Mouse (Mus musculus): ENCODE results near the gene Abcc3. TPM values are rescaled to one million over a fixed set of nuclear protein-coding genes. Genes with fewer than 3 reads are reported as not detected.
"Not testable (repeated sequence)": the region's sequence is repeated elsewhere in the genome, so short reads cannot be mapped to it uniquely, and the experiment has no call there.

Abcc3 gene
- polyA plus RNA-seq, 3 experiments from 2014 or later, result 0.70 to 4.0 (median 1.9) TPM

DNA sequence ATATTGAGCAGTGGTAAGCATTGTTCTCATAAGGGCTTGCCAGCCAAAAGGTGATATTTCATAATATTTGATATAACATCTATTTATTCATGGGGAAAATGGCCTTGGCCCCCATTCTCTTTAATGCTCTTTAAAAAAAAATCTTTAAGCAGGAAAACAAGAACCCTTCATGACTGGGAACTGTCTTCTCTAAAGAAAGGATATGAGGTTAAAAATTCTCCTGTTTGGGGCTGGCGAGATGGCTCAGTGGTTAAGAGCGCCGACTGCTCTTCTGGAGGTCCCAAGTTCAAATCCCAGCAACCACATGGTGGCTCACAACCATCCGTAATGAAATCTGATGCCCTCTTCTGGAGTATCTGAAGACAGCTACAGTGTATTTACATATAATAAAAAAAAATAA is 9.2 kb upstream of the Abcc3 start:
- ATAC-seq, result not testable (repeated sequence)

GRCm38 (mm10) chr11:94400996-94401395 is 8.2 kb upstream of the Abcc3 start:
- ATAC-seq, result no peak

DNA sequence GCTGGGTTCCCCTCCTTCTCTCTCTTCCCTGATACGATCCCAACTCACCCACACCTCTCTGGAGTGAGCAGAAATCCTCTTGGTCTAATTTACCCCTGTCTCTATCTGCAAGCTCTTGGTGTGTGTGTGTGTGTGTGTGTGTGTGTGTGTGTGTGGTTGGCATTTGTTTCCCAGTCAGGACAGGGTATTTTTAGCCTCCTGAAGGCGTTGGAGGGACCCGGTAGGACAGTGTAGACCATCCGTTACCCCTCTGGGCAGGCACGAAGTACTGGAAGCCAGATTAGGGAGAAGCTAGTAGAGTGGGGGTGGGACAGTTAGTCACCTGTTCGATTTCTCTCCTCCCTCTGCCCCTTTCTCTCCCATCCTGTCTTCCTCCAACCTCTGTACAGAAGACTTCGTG is 1.3 kb upstream of the Abcc3 start:
- no peak for ATAC-seq

DNA sequence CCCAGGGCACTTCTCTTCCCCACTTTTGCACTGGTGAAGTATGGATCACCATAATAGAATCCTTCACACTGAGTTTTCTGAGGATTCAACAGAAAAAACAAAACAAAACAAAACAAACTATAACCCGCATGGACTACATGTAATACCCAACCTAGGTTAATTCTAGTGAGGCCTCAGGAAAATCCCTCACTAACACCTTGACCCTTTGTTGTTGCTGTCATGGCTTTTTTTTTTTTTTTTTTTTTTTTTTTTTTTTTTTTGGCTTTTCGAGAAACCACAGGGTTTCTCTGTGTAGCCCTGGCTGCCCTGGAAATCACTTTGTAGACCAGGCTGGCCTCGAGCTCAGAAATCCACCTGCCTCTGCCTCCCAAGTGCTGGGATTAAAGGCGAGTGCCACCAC is 693 bp upstream of the Abcc3 start:
- ATAC-seq, result not testable (repeated sequence)

- no peak for ATAC-seq
These were observed 1.1 kb downstream of the Abcc3 start for GRCm38 (mm10) chr11:94391661-94392060.

- no peak for ATAC-seq
These were observed 2.0 kb downstream of the Abcc3 start for GRCm38 (mm10) chr11:94390825-94391224.

DNA sequence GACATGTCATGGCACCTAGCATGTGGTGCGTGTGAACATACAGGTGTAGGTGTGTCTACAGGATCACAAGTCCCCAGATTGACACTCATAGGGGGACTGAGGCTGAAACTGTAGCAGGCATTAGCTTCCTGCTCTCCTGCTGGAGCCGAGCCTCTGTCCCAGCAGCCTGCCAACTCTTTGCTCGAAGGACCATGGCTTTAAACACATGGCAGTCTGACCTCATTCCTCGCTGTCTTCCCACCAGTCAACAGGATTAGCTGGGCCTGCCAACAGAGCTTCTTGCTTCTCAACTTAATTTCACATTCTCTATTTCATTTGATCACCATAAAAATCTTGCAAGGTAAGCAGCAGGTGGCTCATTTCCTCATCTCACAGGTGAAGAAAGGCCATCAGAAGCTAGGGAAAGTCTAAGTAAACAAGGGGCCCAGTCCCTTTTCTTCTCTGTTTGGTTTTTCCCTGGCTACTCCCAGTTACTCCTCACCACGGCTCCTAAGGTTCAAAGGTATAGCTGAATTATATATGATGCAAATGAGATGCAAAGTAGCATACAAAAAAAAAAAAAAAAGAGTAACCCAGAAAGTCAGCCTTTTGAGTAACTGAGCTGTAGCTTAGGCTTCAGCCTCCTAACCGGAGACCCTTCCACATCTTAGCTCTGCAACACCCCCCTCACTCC is 2.9 kb downstream of the Abcc3 start:
- no peak for ATAC-seq

DNA sequence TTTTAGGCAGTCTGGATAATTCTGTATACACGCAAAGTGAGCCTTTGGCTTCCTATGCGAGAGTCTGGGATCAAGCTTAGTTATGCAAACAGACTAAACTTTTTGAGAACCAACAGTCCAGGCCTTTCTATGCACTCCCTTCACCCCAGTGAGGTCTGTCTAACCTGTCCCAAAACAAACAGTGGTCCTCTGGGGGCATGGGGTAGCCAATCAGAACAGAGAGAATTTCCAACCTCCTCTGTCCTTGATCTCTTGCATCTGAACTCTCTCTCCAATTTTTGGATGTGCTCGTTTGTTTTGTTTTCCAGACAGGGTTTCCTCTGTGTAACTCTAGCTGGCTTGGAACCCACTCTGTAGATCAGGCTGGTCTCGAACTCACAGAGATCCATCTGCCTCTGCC is 3.8 kb downstream of the Abcc3 start:
- ATAC-seq, result no peak

DNA sequence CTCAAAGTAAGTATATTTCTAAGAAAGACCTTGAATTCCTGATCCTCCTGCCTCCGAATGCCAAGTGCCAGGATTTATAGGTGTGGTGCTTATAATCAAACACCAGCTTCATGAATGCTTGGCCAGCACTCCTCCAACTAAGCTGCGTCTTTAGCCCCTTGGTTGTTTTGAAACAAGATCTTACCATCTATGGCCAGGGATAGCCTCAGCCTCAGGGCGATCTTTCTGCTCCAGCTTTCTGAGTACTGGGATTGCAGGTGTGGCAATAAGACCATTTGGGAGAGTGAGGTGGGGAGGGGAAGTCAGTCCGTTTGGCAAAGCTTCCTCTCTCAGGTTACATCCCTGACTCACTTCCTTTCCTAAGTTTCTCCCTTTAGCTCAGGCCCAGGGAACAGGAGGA is 5.0 kb downstream of the Abcc3 start:
- no peak for ATAC-seq

DNA sequence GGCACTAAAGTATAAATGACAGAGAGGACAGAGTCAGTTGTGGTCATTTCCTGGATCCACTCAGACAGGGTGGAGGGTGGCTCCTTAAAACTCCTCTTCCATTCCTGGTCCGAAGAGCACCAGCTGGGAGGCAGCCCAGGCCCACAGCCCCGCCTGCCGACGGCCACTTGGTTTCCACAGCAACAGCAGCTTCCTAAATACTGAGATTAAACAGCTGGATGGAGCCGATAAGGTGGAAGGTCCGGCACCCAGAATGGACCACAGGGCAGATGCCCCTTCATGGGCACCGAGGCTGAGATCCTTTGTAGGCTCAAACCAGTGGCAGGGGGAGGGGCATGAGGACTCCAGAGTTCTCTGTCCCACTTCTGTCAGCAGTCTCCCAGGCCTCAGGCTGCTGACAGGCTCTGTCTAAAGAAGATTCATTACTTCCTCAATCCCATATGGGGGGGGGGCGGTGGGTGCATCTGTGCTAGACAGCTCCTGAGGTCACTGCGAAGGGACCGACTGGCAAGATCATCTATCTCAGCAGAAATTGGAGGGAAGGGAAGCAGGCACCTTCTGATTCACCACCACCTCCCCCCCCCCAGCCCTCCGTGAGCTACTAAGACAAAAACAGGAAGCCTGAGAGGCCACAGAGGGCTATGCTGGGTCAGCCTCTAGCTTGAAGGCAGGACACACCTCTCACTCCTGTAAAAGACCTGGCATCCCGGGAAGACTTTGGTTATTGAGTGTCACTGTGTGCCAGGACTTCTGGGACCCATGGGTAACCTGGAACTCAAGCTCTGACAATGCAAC is 6.6 kb downstream of the Abcc3 start:
- peak; percentile 78 for ATAC-seq

DNA sequence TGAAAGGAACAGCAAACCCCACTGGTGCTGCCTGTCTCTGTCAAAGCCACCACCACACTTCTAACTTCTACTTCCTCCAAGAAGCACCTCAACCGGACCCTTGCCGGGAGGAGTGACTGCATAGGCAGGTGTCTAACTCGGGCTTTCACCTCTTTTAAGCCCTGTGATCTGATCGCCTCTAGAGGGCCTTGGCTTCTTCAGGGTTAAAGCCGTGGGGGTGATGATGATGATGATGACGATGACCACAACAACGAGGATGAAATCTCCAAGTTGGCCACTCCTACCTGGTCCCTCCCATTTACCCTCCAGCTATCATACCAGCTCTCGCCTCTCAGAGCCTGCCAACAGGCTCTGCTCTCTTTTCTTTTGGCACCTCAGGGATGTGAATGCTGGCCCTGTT is 13.1 kb downstream of the Abcc3 start:
- no peak for ATAC-seq

- ATAC-seq, result no peak
These were observed 13.7 kb downstream of the Abcc3 start for GRCm38 (mm10) chr11:94379061-94379460.

DNA sequence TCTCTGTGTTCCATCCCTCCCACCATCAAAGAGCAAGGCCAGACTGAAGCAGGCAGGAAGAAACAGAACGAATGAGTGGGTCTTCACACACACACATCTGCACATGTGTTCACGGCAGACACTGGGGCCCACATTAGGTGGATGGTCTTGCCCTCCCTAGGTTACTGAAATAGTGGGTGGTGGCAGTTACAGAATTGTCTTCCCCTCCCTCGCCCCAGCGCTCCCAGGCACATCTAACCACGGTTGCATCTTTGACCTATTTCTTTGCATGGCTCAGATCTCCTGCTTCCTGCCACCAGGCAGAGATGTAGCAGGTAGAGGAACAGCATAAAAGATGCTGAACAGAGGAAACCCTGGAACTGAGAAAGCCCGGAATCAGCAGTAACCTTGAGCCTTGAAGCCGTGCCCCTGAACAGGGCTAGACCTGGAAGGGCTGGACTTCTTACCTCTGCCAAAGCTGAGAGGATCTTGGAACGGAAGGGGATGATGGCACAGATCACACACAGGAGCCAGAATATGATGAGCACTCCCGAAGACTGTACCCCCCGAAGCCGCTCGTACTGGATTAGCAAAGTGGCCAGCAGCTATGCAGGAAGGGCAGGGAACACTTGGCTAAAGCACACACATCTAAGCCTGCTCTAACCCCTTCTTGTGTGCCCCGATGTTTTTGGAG is 18.4 kb downstream of the Abcc3 start:
- ATAC-seq, result peak; percentile 39

DNA sequence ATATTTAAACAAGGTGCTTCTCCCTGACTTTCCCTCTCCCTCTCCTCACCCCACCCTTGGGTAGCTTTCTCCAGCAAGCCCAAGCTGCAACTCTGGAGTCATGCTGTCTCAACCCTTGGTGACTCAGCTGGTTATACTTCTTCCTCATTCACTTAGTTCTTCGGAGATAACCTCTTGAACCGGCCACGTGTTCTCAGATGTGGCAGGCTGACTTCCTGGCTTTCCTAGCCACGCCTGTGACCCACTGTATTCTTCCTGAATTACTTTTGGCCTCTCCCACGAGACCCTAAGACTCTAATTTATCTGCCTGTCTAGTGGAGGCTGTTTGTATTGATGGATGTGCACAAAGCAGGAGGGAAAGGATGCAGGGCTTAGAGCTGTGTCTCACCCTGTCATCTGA is 22.0 kb downstream of the Abcc3 start:
- ATAC-seq, result peak; percentile 51

DNA sequence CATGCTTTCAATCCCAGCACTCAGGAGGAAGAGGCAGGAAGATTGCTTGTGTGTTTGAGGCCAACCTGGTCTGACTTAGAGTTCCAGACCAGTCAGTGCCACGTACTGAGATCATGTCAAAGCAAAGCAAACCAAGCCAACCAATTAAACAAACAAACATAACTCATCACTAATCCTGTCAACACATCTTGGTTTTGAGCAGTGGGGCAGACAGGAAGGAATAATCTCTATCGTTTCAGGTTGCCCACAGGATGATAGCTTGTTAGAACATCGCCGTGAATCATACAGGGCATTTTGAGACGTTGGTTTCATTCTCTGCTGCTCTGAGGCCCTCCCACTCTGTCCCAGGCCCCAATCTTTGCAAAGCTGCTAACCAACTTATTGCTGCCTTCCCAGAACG is 22.8 kb downstream of the Abcc3 start:
- ATAC-seq, result peak; percentile 64

DNA sequence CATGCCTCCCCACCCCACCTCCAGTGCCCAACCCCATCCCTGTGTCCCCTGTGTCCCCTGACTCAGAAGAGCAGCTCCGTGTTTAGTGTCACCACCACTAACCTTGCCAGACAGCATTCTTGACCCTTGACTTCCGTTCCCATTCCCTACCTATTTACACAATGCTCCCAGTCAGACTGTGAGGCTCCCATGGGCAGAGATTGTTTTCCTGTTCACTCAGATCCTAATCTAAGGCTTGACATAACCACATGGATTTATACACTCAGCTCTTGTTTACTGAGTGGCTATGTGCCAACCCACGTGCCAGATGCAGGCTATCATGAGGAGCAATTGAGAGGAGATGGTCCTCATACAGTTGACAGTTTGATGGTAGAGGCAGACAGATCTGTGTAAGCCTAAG is 27.5 kb downstream of the Abcc3 start:
- ATAC-seq, result no peak

DNA sequence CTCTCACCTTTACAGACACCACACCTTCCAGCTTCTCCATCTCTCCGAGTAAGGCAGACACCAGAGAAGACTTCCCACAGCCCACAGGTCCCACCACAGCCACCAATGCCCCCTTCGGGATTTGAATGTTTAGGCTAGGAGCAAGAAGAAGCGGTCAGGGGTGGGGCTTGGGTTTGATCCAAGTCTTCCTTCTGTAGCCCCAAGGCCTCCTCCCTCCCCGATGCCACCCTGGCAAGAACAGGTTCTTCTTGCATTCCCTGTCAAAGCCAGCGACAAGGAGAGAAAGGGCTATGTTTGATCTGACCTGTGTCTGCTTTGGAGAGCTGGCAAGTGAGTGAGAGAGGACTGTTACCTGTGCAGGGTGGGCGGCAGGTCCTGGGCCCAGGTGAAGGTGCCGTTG is 29.1 kb downstream of the Abcc3 start:
- no peak for ATAC-seq

DNA sequence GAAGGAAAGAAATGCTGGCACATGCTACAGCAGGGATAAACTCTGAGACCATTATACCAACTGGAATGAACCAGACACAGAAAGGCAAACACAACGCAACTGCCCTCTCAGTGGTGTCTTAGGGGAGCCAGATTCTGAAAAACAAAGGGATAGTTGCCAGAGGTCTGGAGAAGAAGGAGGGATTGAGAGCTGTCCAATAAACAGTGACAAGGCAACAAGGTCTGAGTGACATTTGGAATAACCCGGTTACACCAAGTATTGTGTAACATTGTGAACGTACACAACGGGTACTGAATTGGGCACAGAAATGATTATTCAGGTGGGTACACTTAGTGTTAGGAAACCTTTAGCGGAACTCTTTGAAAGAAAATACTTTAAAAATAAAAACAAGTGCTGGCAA is 30.7 kb downstream of the Abcc3 start:
- ATAC-seq, result no peak

DNA sequence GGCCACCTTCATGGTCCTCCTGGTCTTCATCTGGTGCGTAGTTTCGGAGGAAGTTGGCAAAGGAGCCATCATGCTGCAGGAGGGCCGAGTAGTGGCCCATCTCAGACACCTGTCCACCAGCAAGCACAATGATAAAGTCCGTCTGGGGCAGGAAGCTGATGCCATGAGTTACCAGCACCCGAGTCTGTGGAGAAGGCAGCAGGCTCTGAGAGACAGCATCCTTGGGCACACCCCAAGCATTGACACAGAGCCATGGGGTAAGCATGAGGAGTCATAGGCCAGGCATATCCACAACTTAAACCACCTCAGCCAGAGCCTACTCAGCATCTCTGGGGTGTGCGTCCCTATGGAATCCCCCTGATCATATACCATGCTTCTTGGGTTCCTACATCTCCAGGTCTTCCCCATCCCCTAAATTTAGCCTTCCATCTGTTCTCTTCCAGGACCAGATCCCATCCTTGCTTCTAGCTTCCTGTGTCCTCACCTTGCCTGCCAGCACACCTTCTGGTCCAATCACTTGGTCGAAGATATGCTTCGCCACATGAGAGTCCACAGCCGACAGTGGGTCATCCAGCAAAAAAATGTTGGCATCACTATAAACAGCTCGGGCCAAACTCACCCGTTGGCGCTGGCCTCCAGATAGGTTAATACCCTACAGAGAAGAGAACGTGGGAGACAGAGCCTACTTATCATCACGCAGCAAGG is 31.5 kb downstream of the Abcc3 start:
- no peak for ATAC-seq

DNA sequence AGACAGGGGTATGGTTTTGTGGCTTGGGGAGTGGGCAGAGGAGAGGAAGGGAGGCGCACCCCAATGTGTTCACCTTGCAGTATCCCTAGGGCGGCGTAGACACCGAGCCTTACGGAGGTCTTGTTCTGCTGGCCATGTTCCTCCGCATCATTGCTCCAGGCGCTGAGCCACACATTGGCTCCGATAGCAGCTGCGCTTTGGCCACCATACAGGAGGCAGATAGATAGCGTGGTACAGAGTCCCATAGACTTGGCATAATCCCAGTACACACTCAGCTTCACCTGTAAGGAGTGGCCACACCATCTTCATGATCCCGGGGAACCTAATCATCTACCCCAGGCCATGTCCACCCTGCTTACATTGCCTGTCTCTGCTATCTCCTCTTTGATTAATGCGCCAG is 33.6 kb downstream of the Abcc3 start:
- no peak for ATAC-seq

- ATAC-seq, result no peak
These were observed 37.1 kb downstream of the Abcc3 start for GRCm38 (mm10) chr11:94355521-94356217.

- ATAC-seq, result no peak
These were observed 41.7 kb downstream of the Abcc3 start for GRCm38 (mm10) chr11:94351094-94351493.

DNA sequence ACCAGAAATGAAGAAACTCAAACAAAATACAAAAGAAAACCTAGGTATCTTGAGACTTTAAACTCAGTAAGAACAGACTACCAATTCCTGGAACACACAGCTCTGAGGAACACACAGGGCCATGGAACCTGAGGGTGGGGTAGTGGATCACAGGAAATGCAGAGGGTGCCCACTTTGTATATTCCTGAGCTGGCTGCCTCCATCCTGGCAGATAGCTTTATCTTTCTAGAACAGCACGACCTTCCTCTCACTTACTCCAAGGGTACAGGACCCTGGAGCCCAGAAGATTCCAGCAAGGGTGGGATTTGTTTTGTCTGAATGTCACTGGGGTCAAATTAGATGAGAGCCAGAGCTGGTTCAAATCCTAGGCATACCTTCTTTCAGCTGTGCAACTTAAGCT is 42.5 kb downstream of the Abcc3 start:
- no peak for ATAC-seq
